Mouse (Mus musculus) embryonic facial prominence, embryonic 12.5 days (tissue): ENCODE data around the gene Dhrs3. TPM values are rescaled to one million over a fixed set of nuclear protein-coding genes. Genes with fewer than 3 reads are reported as not detected.

ENCODE experiments used
- ATAC-seq: fragments of 200-750 bp; cut with Nextera tagmentation; 2 replicates; pipeline ENCODE4 v1.8.0; 2017; ENCODE audit not compliant: insufficient number of reproducible peaks, insufficient read depth, low FRiP score, low TSS enrichment
- H3K27ac ChIP-seq: fragments of 300-500 bp; sonication (generic); 2 replicates; pipeline ENCODE4 v1.5.1; 2016; ENCODE audit warnings: mild to moderate bottlenecking
- H3K27me3 ChIP-seq: fragments of 300-500 bp; sonication (generic); 2 replicates; pipeline ENCODE4 v1.6.1; 2016; ENCODE audit warnings: mild to moderate bottlenecking, moderate library complexity
- H3K36me3 ChIP-seq: fragments of 300-500 bp; sonication (generic); 2 replicates; pipeline ENCODE4 v1.6.1; 2016; ENCODE audit warnings: mild to moderate bottlenecking
- H3K4me1 ChIP-seq: fragments of 300-500 bp; sonication (generic); 2 replicates; pipeline ENCODE4 v1.6.1; 2016
- H3K4me2 ChIP-seq: fragments of 300-500 bp; sonication (generic); replicated peaks from 2 replicates; pipeline ENCODE4 v1.6.1; 2016; ENCODE audit warnings: mild to moderate bottlenecking, moderate library complexity
- H3K4me3 ChIP-seq: fragments of 300-500 bp; sonication (generic); 2 replicates; pipeline ENCODE4 v1.5.1; 2016; ENCODE audit warnings: mild to moderate bottlenecking
- H3K9ac ChIP-seq: fragments of 300-500 bp; sonication (generic); 2 replicates; pipeline ENCODE4 v1.6.1; 2016; ENCODE audit warnings: mild to moderate bottlenecking, moderate library complexity
- H3K9me3 ChIP-seq: fragments of 300-500 bp; sonication (generic); 2 replicates; pipeline ENCODE4 v1.6.1; 2016; ENCODE audit warnings: mild to moderate bottlenecking, moderate library complexity
- WGBS: fragments of 180-500 bp; shearing (Covaris S2); methylation state at CpG from one replicate; pipeline ENCODE4 v1.1.7; 2016; 5-methylcytosine and 5-hydroxymethylcytosine counted together
- polyA plus RNA-seq: library from polyadenylated mRNA; unstranded; fragments of >200 nt; fragmentation: Nextera tagmentation; extraction: Ambion mirVana; gene quantifications from 2 replicates; pipeline ENCODE4 v1.2.1, GENCODE M21; 2016

Dhrs3 gene
- polyA plus RNA-seq, 1 experiment from 2014 or later, result 56.7 TPM

- WGBS, result 93% methylated on average over 2 of the region's 2 CpGs
- Histone ChIP-seq H3K4me1 (peaks cover 29% of the 10 kb centered on the region), H3K9me3 (no peaks in the 10 kb centered on the region), H3K27ac (no peak overlapping the region), H3K4me3 (no peak overlapping the region), H3K9ac (no peak overlapping the region), H3K4me2 (no peak overlapping the region), H3K36me3 (0 out of 2 replicates have a peak, but pooled peaks cover 2% of the 10 kb centered on the region), H3K27me3 (no peaks in the 10 kb centered on the region)
- ATAC-seq, result no peak
Measured at GRCm38 (mm10) chr4:144898737-144899136, 6.1 kb downstream of the Dhrs3 start.

GRCm38 (mm10) chr4:144901561-144902111 lies 9.0 kb downstream of the Dhrs3 start:
- Histone ChIP-seq H3K9ac (no peak overlapping the region), H3K4me2 (no peak overlapping the region), H3K4me3 (no peak overlapping the region), H3K27ac (no peak overlapping the region), H3K27me3 (no peaks in the 10 kb centered on the region), H3K9me3 (no peaks in the 10 kb centered on the region), H3K4me1 (no peaks in the 10 kb centered on the region; the same call in 1 of the 2 replicates), H3K36me3 (0 out of 2 replicates have a peak, but pooled peaks cover 2% of the 10 kb centered on the region)
- no peak for ATAC-seq
- 81% methylated on average over 5 of the region's 5 CpGs for WGBS

GRCm38 (mm10) chr4:144903088-144903487 lies 10.5 kb downstream of the Dhrs3 start:
- 78% methylated on average over 1 of the region's 1 CpGs for WGBS
- no peak for ATAC-seq

DNA sequence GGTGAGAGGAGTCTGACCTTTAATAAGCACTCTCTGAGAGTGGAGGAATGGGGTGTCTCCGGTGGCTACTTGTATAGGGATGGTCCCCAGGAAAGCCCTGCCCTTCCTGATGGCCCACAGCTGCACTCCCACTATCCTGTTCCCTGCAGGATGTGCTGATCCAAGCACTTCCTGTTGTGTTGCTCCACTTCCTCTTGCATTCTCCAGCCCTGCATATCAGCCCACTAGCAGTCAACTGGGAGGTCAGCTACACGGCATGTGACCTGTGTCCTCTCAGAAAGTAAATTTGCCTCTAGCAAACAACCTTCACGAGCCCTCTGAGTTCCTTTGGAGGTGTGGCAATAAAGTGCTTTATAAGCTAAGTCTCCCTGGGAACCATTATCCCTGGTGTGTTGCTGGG lies 11.3 kb downstream of the Dhrs3 start:
- no peaks in the 10 kb centered on the region for H3K27me3 ChIP-seq
- H3K4me2 ChIP-seq, result no peak overlapping the region
- WGBS, result 55% methylated on average over 3 of the region's 3 CpGs
- no peaks in the 10 kb centered on the region for H3K9me3 ChIP-seq
- H3K36me3 ChIP-seq, result no peaks in the 10 kb centered on the region; the same call in 1 of the 2 replicates
- H3K27ac ChIP-seq, result no peak overlapping the region
- H3K4me3 ChIP-seq, result no peak overlapping the region
- H3K9ac ChIP-seq, result no peak overlapping the region
- no peaks in the 10 kb centered on the region; the same call in 1 of the 2 replicates for H3K4me1 ChIP-seq
- no peak for ATAC-seq

More at GRCm38 (mm10) chr4:144903088-144903487, 10.5 kb downstream of the Dhrs3 start:
- Histone ChIP-seq H3K27me3 (no peaks in the 10 kb centered on the region), H3K4me2 (no peak overlapping the region), H3K36me3 (peaks cover 2% of the 10 kb centered on the region; the same call in 1 of the 2 replicates), H3K9me3 (no peaks in the 10 kb centered on the region), H3K4me3 (no peak overlapping the region), H3K27ac (no peak overlapping the region), H3K4me1 (no peaks in the 10 kb centered on the region; the same call in 1 of the 2 replicates), H3K9ac (no peak overlapping the region)

DNA sequence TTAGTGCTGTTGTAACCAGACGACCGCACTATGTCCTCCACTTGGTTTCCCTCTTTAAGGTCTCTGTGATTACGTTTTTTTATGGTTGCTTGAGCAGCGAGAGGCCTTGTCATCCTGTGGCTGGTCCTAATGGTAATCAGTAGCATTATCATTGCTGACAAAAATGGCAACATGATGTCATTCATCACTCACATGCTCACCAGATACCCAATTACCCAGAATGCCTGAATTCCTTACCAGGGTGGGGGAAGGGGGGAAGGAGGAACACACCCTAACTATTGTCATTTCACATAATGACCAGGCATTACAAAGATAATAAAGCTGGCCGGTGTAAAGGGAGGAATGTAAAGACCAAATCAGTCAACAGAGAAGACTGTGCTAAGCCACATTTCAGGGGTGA lies 12.5 kb downstream of the Dhrs3 start:
- WGBS, result 76% methylated on average over 5 of the region's 5 CpGs

DNA sequence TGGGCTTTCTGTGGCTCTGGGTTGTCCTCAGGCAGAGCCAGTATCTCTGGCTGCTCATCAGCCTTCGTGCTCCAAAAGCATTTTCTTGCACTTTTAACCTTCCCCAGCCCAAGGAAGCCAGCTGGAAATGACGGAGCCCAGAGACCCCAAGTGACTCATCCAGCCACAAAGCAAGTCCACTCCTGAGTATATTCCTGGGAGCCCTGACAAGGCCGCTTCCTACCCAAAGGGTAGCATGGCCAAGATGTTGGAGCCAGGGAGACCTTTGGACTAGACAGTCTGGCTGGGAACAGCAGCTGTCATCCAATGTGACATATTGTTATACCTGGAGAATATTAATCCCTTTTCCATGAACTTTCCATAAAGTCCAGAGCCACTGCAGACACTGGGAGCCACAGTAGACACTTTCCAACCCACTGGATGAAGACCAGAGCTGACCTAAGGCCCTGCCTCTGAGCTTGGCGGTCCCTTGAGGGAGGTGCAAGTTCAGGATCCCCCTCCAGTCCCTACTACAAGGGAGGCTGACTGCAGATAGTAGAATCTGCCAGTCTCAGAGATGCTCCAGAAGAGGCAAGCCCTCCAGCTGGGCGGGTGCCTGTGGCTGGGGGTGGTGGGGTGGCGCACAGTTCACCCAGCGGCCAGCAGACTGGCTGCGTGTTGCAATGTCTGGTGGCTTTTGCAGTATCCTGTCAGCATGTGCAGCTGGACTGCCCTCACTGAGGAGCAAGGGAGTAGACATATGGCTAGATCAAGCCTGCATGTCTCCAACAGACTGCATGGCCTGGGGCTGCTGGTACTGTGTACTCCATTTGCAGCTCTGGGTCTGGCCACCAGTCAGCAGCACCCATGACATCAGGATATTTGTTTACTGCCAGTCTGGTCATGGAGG lies 13.6 kb downstream of the Dhrs3 start:
- Histone ChIP-seq H3K9ac (no peak overlapping the region), H3K9me3 (no peaks in the 10 kb centered on the region), H3K36me3 (no peaks in the 10 kb centered on the region; the same call in none of the 2 replicates), H3K4me1 (no peaks in the 10 kb centered on the region; the same call in 1 of the 2 replicates), H3K27ac (no peak overlapping the region), H3K27me3 (no peaks in the 10 kb centered on the region), H3K4me2 (no peak overlapping the region), H3K4me3 (no peak overlapping the region)
- WGBS, result 79% methylated on average over 8 of the region's 8 CpGs
- no peak; the same call in 1 of the 2 replicates for ATAC-seq

More for the DNA sequence above, 12.5 kb downstream of the Dhrs3 start:
- Histone ChIP-seq H3K27ac (no peak overlapping the region), H3K27me3 (no peaks in the 10 kb centered on the region), H3K9me3 (no peaks in the 10 kb centered on the region), H3K36me3 (no peaks in the 10 kb centered on the region; the same call in 1 of the 2 replicates), H3K4me2 (no peak overlapping the region), H3K4me1 (no peaks in the 10 kb centered on the region; the same call in 1 of the 2 replicates), H3K4me3 (no peak overlapping the region), H3K9ac (no peak overlapping the region)
- ATAC-seq, result no peak

GRCm38 (mm10) chr4:144906978-144907703 lies 14.5 kb downstream of the Dhrs3 start:
- Histone ChIP-seq H3K4me1 (no peaks in the 10 kb centered on the region; the same call in 1 of the 2 replicates), H3K27ac (no peak overlapping the region), H3K4me2 (no peak overlapping the region), H3K27me3 (no peaks in the 10 kb centered on the region), H3K36me3 (no peaks in the 10 kb centered on the region; the same call in none of the 2 replicates), H3K4me3 (no peak overlapping the region), H3K9me3 (no peaks in the 10 kb centered on the region), H3K9ac (no peak overlapping the region)
- no peak for ATAC-seq
- WGBS, result 81% methylated on average over 4 of the region's 4 CpGs

DNA sequence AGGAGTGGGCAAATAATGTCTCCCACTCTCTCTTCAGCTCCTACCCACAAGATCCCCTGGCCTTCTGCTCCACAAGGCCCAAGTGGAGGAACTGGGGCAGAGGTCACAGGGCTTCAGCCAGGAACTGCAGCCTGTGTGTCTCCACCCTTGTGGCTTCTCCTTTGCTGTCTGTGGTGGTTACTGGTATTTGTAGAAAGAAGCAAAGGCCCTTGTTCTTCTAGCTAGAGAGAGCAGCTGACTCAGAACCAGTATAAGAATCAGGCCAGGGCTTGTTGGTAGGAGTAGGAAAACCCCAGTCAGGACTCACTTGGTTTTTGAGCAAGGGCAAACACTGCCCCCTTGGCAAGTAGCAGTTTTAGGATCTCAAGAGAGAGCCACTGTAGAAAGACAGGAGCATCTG lies 16.2 kb downstream of the Dhrs3 start:
- H3K4me3 ChIP-seq, result no peak overlapping the region
- H3K27me3 ChIP-seq, result no peaks in the 10 kb centered on the region
- H3K9me3 ChIP-seq, result no peaks in the 10 kb centered on the region
- H3K27ac ChIP-seq, result no peak overlapping the region
- no peaks in the 10 kb centered on the region; the same call in 1 of the 2 replicates for H3K4me1 ChIP-seq
- no peak overlapping the region for H3K9ac ChIP-seq
- no peak for ATAC-seq
- no peaks in the 10 kb centered on the region; the same call in none of the 2 replicates for H3K36me3 ChIP-seq
- no peak overlapping the region for H3K4me2 ChIP-seq

DNA sequence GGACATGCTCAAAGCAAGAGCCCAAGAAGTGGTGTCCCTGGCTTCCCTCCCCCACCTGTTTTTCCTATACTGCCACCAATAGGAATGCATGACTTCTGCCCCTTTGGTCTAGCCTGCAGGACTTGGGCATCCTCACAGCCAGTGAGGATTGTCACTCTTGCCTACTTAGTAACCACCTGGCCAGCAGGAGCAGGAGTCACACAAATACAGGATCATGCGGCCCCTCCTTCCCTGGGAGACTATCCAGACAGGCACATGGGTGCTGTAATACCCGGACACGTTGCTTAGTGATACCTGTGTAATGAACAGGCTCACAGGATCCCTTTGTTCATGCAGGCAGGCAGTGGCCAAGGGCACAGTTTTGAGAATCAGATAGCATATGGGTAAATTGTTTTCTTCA lies 17.7 kb downstream of the Dhrs3 start:
- no peak overlapping the region for H3K4me2 ChIP-seq
- no peaks in the 10 kb centered on the region; the same call in none of the 2 replicates for H3K36me3 ChIP-seq
- H3K27me3 ChIP-seq, result no peaks in the 10 kb centered on the region
- H3K4me1 ChIP-seq, result no peaks in the 10 kb centered on the region; the same call in 1 of the 2 replicates
- ATAC-seq, result no peak
- no peak overlapping the region for H3K9ac ChIP-seq
- no peak overlapping the region for H3K4me3 ChIP-seq
- H3K9me3 ChIP-seq, result no peaks in the 10 kb centered on the region
- 83% methylated on average over 3 of the region's 3 CpGs for WGBS
- H3K27ac ChIP-seq, result no peak overlapping the region

DNA sequence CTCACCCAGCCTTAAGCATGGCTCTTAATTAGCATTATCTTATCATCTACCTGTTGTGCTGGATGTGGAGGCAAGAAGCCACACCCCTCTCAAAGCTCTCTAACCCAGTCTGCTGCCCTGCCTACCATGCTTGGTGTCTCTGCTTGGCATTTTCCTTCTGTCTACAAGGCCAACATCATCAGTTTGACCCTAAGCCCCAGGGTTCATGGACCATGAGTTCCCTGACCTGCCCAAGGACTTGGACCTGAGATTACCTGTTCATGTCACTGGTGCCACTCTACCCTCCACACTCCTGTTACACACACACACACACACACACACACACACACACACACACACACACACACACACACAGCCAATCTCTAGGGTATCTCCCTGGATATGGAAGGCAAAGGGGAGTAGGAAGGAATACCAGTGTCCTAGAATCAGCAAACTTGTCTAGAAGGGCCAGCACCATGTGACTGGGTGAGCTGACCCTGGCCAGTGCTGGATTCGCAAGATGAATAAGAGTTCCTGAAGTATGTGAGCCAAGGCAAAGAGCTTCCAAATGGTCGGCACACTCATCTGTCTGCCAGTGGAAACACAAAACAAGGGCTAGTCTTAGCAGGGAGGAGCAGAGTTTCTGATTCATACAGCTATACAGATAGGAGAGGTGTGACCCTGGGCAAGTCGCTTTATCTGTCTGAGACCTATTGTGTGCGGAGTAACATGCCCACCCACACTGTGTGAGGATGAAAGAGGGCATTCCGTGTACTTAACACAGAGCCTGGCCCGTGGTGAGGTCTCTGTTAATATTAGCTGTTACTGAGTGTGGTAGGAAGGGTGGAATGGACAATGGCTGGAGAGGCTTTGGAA lies 20.9 kb downstream of the Dhrs3 start:
- H3K4me1 ChIP-seq, result no peaks in the 10 kb centered on the region
- ATAC-seq, result no peak
- no peak overlapping the region for H3K9ac ChIP-seq
- no peak overlapping the region for H3K27ac ChIP-seq
- H3K27me3 ChIP-seq, result no peaks in the 10 kb centered on the region
- H3K4me3 ChIP-seq, result no peak overlapping the region
- WGBS, result 88% methylated on average over 6 of the region's 6 CpGs
- H3K4me2 ChIP-seq, result no peak overlapping the region
- no peaks in the 10 kb centered on the region for H3K9me3 ChIP-seq
- H3K36me3 ChIP-seq, result no peaks in the 10 kb centered on the region; the same call in 1 of the 2 replicates

DNA sequence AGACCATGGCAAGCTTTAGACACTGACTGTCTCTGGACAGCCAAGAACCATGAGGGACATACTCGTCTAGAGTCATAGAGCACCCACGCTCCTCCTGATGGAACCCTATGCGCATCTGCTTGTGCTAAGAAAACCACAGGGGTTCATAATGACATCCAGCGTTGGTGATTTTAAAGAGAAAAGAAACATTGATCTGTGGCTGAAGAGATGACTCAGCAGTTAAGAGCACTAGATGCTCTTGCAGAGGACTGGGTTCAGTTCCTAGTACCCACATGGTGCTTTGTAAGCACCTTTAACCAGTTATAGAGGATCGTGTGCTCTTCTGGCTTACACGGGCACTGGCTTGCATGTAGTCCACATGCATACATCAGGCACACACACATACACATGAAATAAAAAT lies 23.9 kb downstream of the Dhrs3 start:
- Histone ChIP-seq H3K4me3 (no peak overlapping the region), H3K9me3 (no peaks in the 10 kb centered on the region), H3K27ac (no peak overlapping the region), H3K36me3 (peaks cover 22% of the 10 kb centered on the region), H3K27me3 (no peaks in the 10 kb centered on the region), H3K4me1 (no peaks in the 10 kb centered on the region), H3K9ac (no peak overlapping the region), H3K4me2 (no peak overlapping the region)
- ATAC-seq, result no peak
- WGBS, result 86% methylated on average over 6 of the region's 6 CpGs
